Comparison of ENCODE assay signal across 8 mouse cellular contexts in genomic region chr5:67815572-67816325, GRCm38 (mm10). TPM values are rescaled to one million over a fixed set of nuclear protein-coding genes. Genes with fewer than 3 reads are reported as not detected.
DNase-seq lines count a peak whose midpoint lies in the region; ATAC-seq and TF ChIP-seq lines count a peak whose summit lies in the region.

No protein-coding gene starts in this region.

- no peak for TF ChIP-seq POLR2A in heart, adult 2 months (IDR thresholded peaks at IDR 0.05; ENCODE audit: insufficient read depth, low read depth, low read length)
- peak; percentile 27; the same call in 1 of the 2 replicates for TF ChIP-seq POLR2A in CH12.LX (IDR thresholded peaks at IDR 0.05; ENCODE audit: low read depth, low read length)

- WGBS in heart, adult 2 months, result 32% methylated on average over 16 of the region's 16 CpGs
- 37% methylated on average over 16 of the region's 16 CpGs for WGBS in intestine, postnatal 0 days

- no peaks in the 10 kb centered on the region for H3K27me3 ChIP-seq in heart, adult 2 months (ENCODE audit: control insufficient read depth, insufficient read depth, low read length)
- H3K27me3 ChIP-seq in CH12.LX (replicated peaks), result no peaks in the 10 kb centered on the region
- no peaks in the 10 kb centered on the region for H3K27me3 ChIP-seq in intestine, postnatal 0 days (replicated peaks; ENCODE audit: control insufficient read depth, insufficient read depth, low read length)

- no peak overlapping the region for H3K4me3 ChIP-seq in heart, adult 2 months
- no peak overlapping the region for H3K4me3 ChIP-seq in CH12.LX (replicated peaks in 1 of 3; ENCODE audit: low read depth in 2 of 3, low read length in 2 of 3, poor library complexity in 1 of 3)
- H3K4me3 ChIP-seq in intestine, postnatal 0 days (ENCODE audit: low read depth, low read length), result no peak overlapping the region

- no peaks in the 10 kb centered on the region; the same call in 1 of the 2 replicates for H3K36me3 ChIP-seq in heart, adult 2 months (ENCODE audit: control insufficient read depth, insufficient read depth, low read length)
- peaks cover 0 to 10% of the 10 kb centered on the region in 2 experiments for H3K36me3 ChIP-seq in CH12.LX (replicated peaks in 1 of 2; ENCODE audit: control insufficient read depth in 1 of 2, insufficient read depth in 1 of 2, low read length in 1 of 2)
- no peaks in the 10 kb centered on the region for H3K36me3 ChIP-seq in intestine, postnatal 0 days (ENCODE audit: control insufficient read depth, insufficient read depth)

- in situ Hi-C loops in CH12.LX (cut with MboI; ENCODE audit: low pct_ligation_motif_present, low pct_unique_long_range_greater_than_20kb, low sequenced_read_pairs), result no loop called here

- peak; percentile 93 for DNase-seq in heart, adult 11 months
- no peak for DNase-seq in heart, adult 2 months
- no peak for DNase-seq in CH12.LX (ENCODE audit: extremely low read depth)
- DNase-seq in cerebellum, postnatal 14 days, result peak; percentile 42 to 50
- peak; percentile 56 for DNase-seq in right cerebral cortex, adult 2 months (ENCODE audit: low spot score in 2 of 2)
- no peak for DNase-seq in gastrocnemius, adult 8-10 months (ENCODE audit: low spot score in 2 of 2)
- no peak for DNase-seq in gastrocnemius, postnatal 14 days

- no peak for TF ChIP-seq CTCF in heart, adult 2 months (IDR thresholded peaks at IDR 0.05)
- TF ChIP-seq CTCF in CH12.LX (conservative IDR thresholded peaks at IDR 0.05 in 1 of 2, IDR thresholded peaks at IDR 0.05 in 1 of 2; ENCODE audit: low read depth in 2 of 2, low read length in 2 of 2), result no peak
- no peak for TF ChIP-seq CTCF in intestine, postnatal 0 days (IDR thresholded peaks at IDR 0.05; ENCODE audit: low read depth)

- dilution Hi-C loops in CH12.LX (cut with MboI; ENCODE audit: extremely low pct_ligation_motif_present, extremely low pct_unique_long_range_greater_than_20kb, low sequenced_read_pairs), result no loop called here

- ATAC-seq in intestine, postnatal 0 days, result peak; percentile 51; the same call in 1 of the 2 replicates

- intact Hi-C loops in heart, adult 2 months (cut with DNase I), result no loop called here
- intact Hi-C loops in gastrocnemius, postnatal 14 days (cut with DNase I; ENCODE audit: low total_unique reads), result no loop called here

- H3K4me1 ChIP-seq in heart, adult 2 months (ENCODE audit: control insufficient read depth, insufficient read depth, low read length), result peaks cover 6% of the 10 kb centered on the region
- H3K4me1 ChIP-seq in CH12.LX (ENCODE audit: control insufficient read depth in 1 of 2, insufficient read depth in 2 of 2), result peaks cover 3 to 26% of the 10 kb centered on the region in 2 experiments
- 0 out of 2 replicates have a peak, but pooled peaks cover 4% of the 10 kb centered on the region for H3K4me1 ChIP-seq in intestine, postnatal 0 days (replicated peaks; ENCODE audit: control insufficient read depth, insufficient read depth, low read length)

- no peak overlapping the region for H3K9ac ChIP-seq in heart, adult 2 months (ENCODE audit: low read depth, low read length)
- H3K9ac ChIP-seq in CH12.LX (ENCODE audit: insufficient read depth, low read depth), result peak overlapping the region; percentile 57; the same call in 1 of the 2 replicates
- H3K9ac ChIP-seq in intestine, postnatal 0 days (ENCODE audit: low read depth, low read length), result no peak overlapping the region

- no peaks in the 10 kb centered on the region for H3K9me3 ChIP-seq in CH12.LX (replicated peaks; ENCODE audit: low read length)
- H3K9me3 ChIP-seq in intestine, postnatal 0 days (ENCODE audit: control insufficient read depth), result no peaks in the 10 kb centered on the region

- no peak for TF ChIP-seq EP300 in heart, adult 2 months (IDR thresholded peaks at IDR 0.05; ENCODE audit: insufficient read depth, low read depth, low read length)
- no peak for TF ChIP-seq EP300 in CH12.LX (IDR thresholded peaks at IDR 0.05; ENCODE audit: low read length)

- peak overlapping the region; percentile 79 for H3K4me2 ChIP-seq in CH12.LX (ENCODE audit: insufficient read depth, low read depth, poor library complexity, severe bottlenecking)
- H3K4me2 ChIP-seq in intestine, postnatal 0 days (replicated peaks; ENCODE audit: low read depth), result peak overlapping the region; percentile 30

- 0 out of 2 replicates have a peak, but pooled peaks cover under 1% of the 10 kb centered on the region for H3K79me2 ChIP-seq in heart, adult 2 months (replicated peaks; ENCODE audit: control insufficient read depth, insufficient read depth, low read length)
- H3K79me2 ChIP-seq in CH12.LX (replicated peaks; ENCODE audit: control insufficient read depth, extremely low read depth, insufficient read depth, poor library complexity, severe bottlenecking), result no peaks in the 10 kb centered on the region

- H3K27ac ChIP-seq in heart, adult 2 months, result no peak overlapping the region
- H3K27ac ChIP-seq in CH12.LX (ENCODE audit: insufficient read depth, low read depth), result peak overlapping the region; percentile 1; the same call in 1 of the 2 replicates
- no peak overlapping the region for H3K27ac ChIP-seq in intestine, postnatal 0 days (ENCODE audit: low read depth, low read length)

- TF ChIP-seq RAD21 in CH12.LX (IDR thresholded peaks at IDR 0.05; ENCODE audit: low read depth, low read length), result no peak

TF ChIP-seq in CH12.LX, 34 proteins besides CTCF, POLR2A, EP300 and RAD21:
- peak; percentile 38; the same call in 1 of the 2 replicates for TF ChIP-seq BHLHE40 (IDR thresholded peaks at IDR 0.05; ENCODE audit: low read depth, low read length)
- TF ChIP-seq JUN (IDR thresholded peaks at IDR 0.05; ENCODE audit: insufficient read depth, low read depth, low read length), result no peak
- TF ChIP-seq IRF4 (IDR thresholded peaks at IDR 0.05; ENCODE audit: low read depth, low read length), result peak; percentile 44; the same call in 1 of the 2 replicates

RNA-seq across cellular contexts. Expression of gene Atp8a1, which starts 31.5 kb away (rescaled TPM):
- total RNA-seq in heart, adult 2 months (2021), result 10 to 100 TPM; 21.8 to 21.9 TPM
- polyA plus RNA-seq in heart, adult 2 months (2012; rRNA removed), result 8.8 and 15.3 TPM in 2 replicates
- 8.4 and 11.2 TPM in 2 replicates for total RNA-seq in CH12.LX (2012; rRNA removed)
- total RNA-seq in CH12.LX (2014; rRNA removed), result 5.0 and 5.5 TPM in 2 replicates
- 4.4 and 4.8 TPM in 2 replicates for polyA plus RNA-seq in CH12.LX (2012; ENCODE audit: insufficient read length, low read depth)
- polyA plus RNA-seq in intestine, postnatal 0 days (2015; fragmentation: Nextera tagmentation; extraction: Ambion mirVana), result 7.8 and 9.1 TPM in 2 replicates
- total RNA-seq in gastrocnemius, adult 8-10 months (2022), result 10 to 100 TPM; 69.0 to 91.3 (median 78.6) TPM
- total RNA-seq in gastrocnemius, postnatal 14 days (2021), result 10 to 100 TPM; 14.2 to 14.4 TPM

Comparison
In these comparisons a context has a peak if more than half of its experiments do, and no peak if none do; other contexts are left out.
1. DNase-seq: peak in heart, adult 11 months (single experiment), cerebellum, postnatal 14 days (2 of 2) and right cerebral cortex, adult 2 months (2 of 2); none in heart, adult 2 months (0 of 2), CH12.LX (single experiment), gastrocnemius, adult 8-10 months (0 of 2) and gastrocnemius, postnatal 14 days (single experiment).